Mouse (Mus musculus): ENCODE results near the gene Mpg.

The Mpg gene

GRCm38 (mm10) chr11:32231125-32231524 lies 4.8 kb downstream of the Mpg start:
- DNase-seq: no peak

GRCm38 (mm10) chr11:32232848-32233247 lies 6.5 kb downstream of the Mpg start:
- peak; percentile 57 to 63 for DNase-seq

- DNase-seq: peak; percentile 84
Observed at GRCm38 (mm10) chr11:32233895-32234294, 7.6 kb downstream of the Mpg start.

DNA sequence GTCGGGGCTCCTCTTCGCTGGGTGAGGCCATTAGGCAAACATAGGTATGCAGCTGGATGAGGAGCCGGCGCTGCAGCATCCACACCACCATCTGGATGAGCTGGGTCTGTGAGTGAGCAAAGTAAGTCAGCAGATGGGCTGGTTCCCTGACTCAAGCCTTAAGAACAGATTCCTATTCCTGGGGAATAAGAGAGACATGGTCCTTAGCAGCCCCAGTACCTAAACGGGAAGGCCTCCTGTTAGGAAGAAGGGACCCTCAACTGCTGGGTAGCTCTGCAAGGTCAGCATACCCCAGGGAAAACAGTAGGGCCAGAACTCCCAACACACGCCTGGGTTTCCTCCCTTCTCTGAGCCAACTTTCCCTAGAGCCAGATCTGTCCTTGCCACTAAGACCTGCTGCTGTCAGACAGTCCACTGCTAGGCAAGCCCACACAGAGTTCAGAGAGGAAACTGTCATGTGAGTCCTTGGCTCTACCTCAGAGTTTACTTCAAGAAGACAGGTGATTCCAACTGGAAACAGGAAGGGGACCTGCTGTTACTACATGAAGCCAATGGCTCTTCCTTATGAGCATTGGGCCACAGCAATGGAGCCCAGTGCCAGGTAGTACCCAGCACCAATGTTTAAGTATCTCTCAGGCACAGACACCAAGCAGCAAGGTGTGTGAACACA lies 8.6 kb downstream of the Mpg start:
- peak in 1 of 2 experiments; percentile 37 for DNase-seq

DNA sequence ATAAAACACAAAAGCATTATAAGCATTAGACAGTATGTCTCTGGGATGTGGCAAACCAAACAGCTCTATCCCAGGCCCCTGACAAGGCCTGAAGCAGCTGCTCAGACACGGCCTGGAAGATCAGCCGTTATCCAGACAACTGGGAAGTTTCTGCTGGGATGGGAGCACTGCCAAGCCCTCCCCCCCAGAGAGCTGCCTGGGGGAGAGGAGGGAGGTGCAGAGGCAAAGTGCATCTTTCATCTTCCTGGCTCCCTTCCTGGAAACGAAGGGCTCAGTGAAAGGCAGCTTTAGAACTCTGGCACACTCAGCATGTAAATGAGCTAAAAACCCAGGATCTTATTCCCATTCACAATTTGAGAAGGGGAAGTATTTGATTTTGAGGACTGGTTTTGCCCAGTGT lies 9.3 kb downstream of the Mpg start:
- DNase-seq: peak; percentile 68 to 72

GRCm38 (mm10) chr11:32236132-32236531 lies 9.8 kb downstream of the Mpg start:
- peak in 1 of 2 experiments; percentile 26 for DNase-seq

- DNase-seq: peak; percentile 81 to 93
Observed at GRCm38 (mm10) chr11:32236712-32237410, 10.6 kb downstream of the Mpg start.

DNA sequence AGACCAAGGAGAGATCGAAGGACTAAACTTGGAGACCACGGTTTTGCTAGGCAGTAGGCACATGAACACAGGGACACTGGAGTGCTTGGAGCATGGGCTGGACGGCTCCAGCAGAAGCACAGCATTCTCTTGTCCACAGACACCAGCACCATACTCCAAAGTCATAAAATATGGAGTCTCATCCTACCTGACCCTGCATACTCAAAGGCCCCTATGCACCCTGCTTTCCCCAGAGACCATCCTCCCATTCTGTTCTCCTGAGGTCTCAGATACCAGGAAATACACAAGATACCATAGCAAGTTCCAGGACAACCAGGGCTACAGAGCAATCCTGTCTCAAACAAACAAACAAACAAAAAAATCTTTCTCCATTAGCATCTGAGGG lies 11.1 kb downstream of the Mpg start:
- no peak for DNase-seq

GRCm38 (mm10) chr11:32238093-32238860 lies 12.0 kb downstream of the Mpg start:
- DNase-seq: peak; percentile 88 to 91

DNA sequence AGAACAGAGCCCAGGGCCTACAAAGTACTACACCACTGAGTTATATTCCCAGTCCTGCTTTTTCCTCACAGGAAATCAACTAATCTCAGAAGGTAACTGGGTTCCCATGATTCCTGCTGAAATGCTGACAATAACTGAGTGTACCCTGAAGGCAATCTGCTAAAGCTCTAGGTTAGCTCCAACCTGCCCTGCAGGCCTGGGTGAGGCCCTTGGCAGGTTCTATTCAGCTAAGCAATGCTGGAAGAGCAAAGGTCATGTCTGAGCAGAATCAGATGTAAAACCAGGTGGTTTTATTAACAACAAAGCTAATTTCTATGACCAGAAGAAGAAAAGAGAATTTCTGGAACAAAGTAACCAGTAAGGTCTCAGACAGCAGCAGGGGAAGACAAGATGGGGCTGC lies 15.1 kb downstream of the Mpg start:
- DNase-seq: no peak

GRCm38 (mm10) chr11:32242209-32242608 lies 15.9 kb downstream of the Mpg start:
- DNase-seq: no peak

DNA sequence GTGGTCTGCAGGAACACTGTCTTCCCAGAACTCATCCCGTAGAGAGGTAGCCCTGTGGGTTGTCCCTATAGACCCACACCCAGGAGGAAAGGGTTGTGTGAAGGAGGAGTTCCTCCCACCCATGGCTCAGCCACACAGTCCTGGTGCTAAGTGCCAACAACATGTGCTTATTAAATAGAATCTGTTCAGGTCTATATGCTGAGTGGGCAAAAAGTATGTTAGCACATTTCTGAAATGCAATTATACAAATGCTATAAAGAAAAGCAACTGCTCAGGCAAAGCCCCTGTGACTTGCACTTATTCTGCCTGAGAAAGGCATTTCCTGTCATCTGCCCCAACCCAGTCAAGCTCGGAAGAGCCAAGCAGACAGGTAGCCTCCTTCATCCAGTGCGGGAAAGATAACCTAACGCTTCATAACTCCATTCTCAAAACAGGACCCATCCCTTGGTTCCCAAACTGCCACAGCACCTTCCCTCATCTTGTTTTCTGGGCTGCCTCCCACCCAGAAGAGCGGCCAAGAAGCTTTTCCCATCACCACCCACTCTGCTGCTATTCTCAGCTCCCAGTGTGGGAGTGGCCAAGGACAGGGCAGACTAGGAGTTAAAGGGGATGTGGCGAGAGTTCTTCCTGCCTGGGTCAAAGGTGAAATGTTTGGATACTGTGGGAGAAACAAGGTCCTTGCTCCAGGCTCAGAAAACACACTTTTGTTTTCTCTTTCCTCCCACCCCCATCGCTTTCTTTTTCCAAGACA lies 17.1 kb downstream of the Mpg start:
- DNase-seq: no peak

GRCm38 (mm10) chr11:32244064-32244463 lies 17.8 kb downstream of the Mpg start:
- DNase-seq: no peak

GRCm38 (mm10) chr11:32244617-32245016 lies 18.3 kb downstream of the Mpg start:
- no peak for DNase-seq

GRCm38 (mm10) chr11:32245614-32246013 lies 19.3 kb downstream of the Mpg start:
- DNase-seq: no peak

- peak; percentile 18 to 35 for DNase-seq
Observed at GRCm38 (mm10) chr11:32247068-32247467, 20.8 kb downstream of the Mpg start.

DNA sequence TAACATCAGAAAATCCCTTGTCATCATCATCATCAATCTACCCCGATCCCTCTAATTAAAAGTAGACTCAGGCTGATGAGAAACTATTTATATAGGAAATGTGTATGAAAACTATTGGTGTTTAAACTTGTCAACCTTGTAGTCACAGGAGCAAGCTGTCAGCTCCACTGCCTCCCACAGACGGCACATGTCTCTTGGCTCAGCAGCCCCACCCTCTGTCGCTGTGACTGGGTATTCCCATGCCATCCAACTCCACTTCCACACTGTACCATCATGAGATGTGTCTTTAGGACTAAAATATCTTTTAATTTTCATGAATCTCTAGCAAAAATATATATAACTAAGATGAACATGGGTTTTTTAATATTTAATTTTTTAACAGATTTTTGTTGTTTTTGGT lies 22.0 kb downstream of the Mpg start:
- no peak for DNase-seq

GRCm38 (mm10) chr11:32250880-32251763 lies 24.8 kb downstream of the Mpg start:
- DNase-seq: no peak

GRCm38 (mm10) chr11:32253121-32253520 lies 26.8 kb downstream of the Mpg start:
- no peak for DNase-seq

DNA sequence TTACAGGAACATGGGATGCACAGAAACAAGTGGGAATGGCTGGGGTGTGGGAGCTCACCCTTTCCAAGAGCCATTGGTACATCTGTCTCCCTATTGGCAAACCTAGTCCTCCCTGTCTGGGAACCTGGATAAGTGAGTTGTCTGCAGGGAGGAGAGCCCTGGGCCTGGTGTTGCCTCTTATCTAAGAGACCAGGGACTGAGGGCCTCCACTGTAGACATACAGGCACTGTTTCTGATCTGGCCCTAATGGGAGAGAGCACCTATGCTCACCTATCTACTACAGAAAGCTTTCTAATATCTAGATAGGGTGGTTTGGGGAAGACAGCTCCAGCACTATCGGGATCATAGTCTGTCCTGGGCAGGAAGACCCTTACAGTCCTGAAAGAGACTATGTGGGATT lies 29.8 kb downstream of the Mpg start:
- DNase-seq: no peak

DNA sequence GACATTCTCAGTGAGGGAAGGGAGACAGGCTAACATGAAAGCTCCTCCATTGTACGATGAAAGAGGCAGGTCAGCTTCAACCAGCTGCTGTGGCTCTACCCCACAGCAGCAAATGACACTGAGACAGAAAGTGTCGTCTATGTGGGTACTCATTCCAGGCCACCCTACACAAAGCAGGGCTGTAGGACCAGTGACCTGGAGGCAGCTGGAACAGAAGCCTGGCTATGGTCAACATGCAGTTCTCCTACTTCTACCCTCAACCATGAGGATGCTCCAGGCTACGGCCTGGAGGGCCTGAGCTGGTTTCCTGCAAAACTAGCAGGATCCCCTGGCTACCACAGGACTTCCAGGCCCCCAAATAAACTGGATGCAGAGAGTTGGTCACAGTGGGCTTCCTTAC lies 30.3 kb downstream of the Mpg start:
- no peak for DNase-seq
